40 mouse cellular contexts compared by ENCODE assay signal in the genomic region with DNA sequence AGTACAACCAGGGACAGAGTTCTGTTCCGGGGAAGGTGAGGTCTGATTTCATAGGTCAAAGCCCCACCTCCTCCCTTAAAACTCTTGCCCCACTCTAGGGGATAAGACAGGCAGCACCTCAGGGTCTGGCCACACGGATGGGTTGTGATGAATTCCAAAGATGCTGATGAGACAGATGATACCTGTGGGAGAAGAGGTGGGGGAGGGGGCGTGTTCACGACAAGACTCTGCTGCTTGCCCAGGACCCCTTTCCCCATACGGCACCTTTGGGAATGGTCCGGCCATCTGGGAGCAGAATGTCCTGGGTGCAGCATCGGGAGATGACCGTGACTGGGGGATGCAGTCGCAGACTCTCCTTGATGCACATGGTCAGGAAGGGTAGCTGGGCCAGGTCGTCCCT. TPM values are rescaled to one million over a fixed set of nuclear protein-coding genes. Genes with fewer than 3 reads are reported as not detected.
"Had no signal": no experiment of that assay in that cellular context is flagged by ENCODE, and none has a peak within 500 bp of the region (broad histone marks: within the 10 kb centered on the region; RNA-seq: fewer than 3 reads in every experiment).

No protein-coding gene starts in this region.

- H3K9me3 ChIP-seq: limb, embryonic 10.5 days; limb, embryonic 12.5 days; limb, embryonic 13.5 days; limb, embryonic 15.5 days; liver, embryonic 12.5 days; liver, embryonic 13.5 days; liver, embryonic 15.5 days; lung, embryonic 15.5 days; midbrain, embryonic 10.5 days; midbrain, embryonic 12.5 days; midbrain, embryonic 13.5 days; midbrain, embryonic 15.5 days; neural tube, embryonic 12.5 days had no signal

- H3K9ac ChIP-seq: limb, embryonic 12.5 days; limb, embryonic 13.5 days; limb, embryonic 15.5 days; liver, embryonic 12.5 days; liver, embryonic 13.5 days; liver, embryonic 14.5 days; liver, embryonic 15.5 days; liver, postnatal 0 days; lung, embryonic 14.5 days; lung, embryonic 15.5 days; midbrain, embryonic 12.5 days; midbrain, embryonic 13.5 days; midbrain, embryonic 15.5 days; neural tube, embryonic 12.5 days had no signal

- H3K4me1 ChIP-seq: limb, embryonic 10.5 days; limb, embryonic 12.5 days; limb, embryonic 13.5 days; liver, embryonic 12.5 days; liver, embryonic 13.5 days; lung, embryonic 15.5 days; midbrain, embryonic 12.5 days; midbrain, embryonic 13.5 days; midbrain, embryonic 15.5 days; neural tube, embryonic 12.5 days had no signal

- DNase-seq: left cerebral cortex, postnatal 4 days; liver; liver, embryonic 13.5 days; liver, postnatal 0 days; lung, adult 18-20 months; lung, adult 2 months; lung, embryonic 14.5 days; lung, postnatal 10 days; lung, postnatal 14 days; lung, postnatal 36 days; lung, postnatal 4 days; midbrain, embryonic 14.5 days had no signal

- H3K27ac ChIP-seq: limb, embryonic 10.5 days; limb, embryonic 12.5 days; limb, embryonic 13.5 days; limb, embryonic 15.5 days; liver, embryonic 12.5 days; liver, embryonic 13.5 days; liver, embryonic 14.5 days; liver, embryonic 15.5 days; lung, embryonic 15.5 days; macrophage; midbrain, embryonic 10.5 days; midbrain, embryonic 12.5 days; midbrain, embryonic 13.5 days; midbrain, embryonic 15.5 days; neural tube, embryonic 12.5 days had no signal

- ATAC-seq: liver, embryonic 12.5 days; lung, postnatal 0 days; midbrain, embryonic 16.5 days had no signal

- H3K36me3 ChIP-seq: limb, embryonic 10.5 days; limb, embryonic 12.5 days; limb, embryonic 13.5 days; limb, embryonic 15.5 days; liver, embryonic 12.5 days; liver, embryonic 13.5 days; liver, embryonic 15.5 days; lung, embryonic 15.5 days; midbrain, embryonic 10.5 days; midbrain, embryonic 12.5 days; midbrain, embryonic 13.5 days; midbrain, embryonic 15.5 days; neural tube, embryonic 12.5 days had no signal

- H3K4me3 ChIP-seq: limb, embryonic 12.5 days; limb, embryonic 13.5 days; liver, embryonic 12.5 days; liver, embryonic 13.5 days; liver, embryonic 15.5 days; lung, embryonic 15.5 days; myocyte; neural tube, embryonic 12.5 days had no signal

RNA-seq across cellular contexts. Expression of gene Cyp4f14, which starts 11.0 kb away (rescaled TPM):
- total RNA-seq: megakaryocyte progenitor cell, adult 5-6 weeks; megakaryocyte, adult 5-6 weeks; megakaryocyte-erythroid progenitor cell, adult 5-6 weeks; monocyte, adult 5-6 weeks had no signal
- polyA plus RNA-seq: limb, embryonic 10.5 days; limb, embryonic 11.5 days; limb, embryonic 12.5 days; limb, embryonic 13.5 days; limb, embryonic 14.5 days; limb, embryonic 15.5 days; liver, embryonic 11.5 days; liver, embryonic 12.5 days; liver, embryonic 13.5 days; liver, embryonic 14.5 days; liver, embryonic 15.5 days; liver, embryonic 16.5 days; lung, embryonic 14.5 days; lung, embryonic 15.5 days; lung, embryonic 16.5 days; lung, postnatal 0 days; macrophage; midbrain, embryonic 10.5 days; midbrain, embryonic 11.5 days; midbrain, embryonic 12.5 days; midbrain, embryonic 13.5 days; midbrain, embryonic 14.5 days; neural tube, embryonic 11.5 days; neural tube, embryonic 12.5 days had no signal
